Mouse (Mus musculus): ENCODE data around the gene Naif1. TPM values are rescaled to one million over a fixed set of nuclear protein-coding genes. Genes with fewer than 3 reads are reported as not detected.

Gene Naif1
- total RNA-seq, 2 experiments from 2014 or later: 4.2 to 4.4 TPM

- peak; percentile 41 to 58 for DNase-seq
Measured at GRCm38 (mm10) chr2:32428262-32428722, 22.0 kb upstream of the Naif1 start.

DNA sequence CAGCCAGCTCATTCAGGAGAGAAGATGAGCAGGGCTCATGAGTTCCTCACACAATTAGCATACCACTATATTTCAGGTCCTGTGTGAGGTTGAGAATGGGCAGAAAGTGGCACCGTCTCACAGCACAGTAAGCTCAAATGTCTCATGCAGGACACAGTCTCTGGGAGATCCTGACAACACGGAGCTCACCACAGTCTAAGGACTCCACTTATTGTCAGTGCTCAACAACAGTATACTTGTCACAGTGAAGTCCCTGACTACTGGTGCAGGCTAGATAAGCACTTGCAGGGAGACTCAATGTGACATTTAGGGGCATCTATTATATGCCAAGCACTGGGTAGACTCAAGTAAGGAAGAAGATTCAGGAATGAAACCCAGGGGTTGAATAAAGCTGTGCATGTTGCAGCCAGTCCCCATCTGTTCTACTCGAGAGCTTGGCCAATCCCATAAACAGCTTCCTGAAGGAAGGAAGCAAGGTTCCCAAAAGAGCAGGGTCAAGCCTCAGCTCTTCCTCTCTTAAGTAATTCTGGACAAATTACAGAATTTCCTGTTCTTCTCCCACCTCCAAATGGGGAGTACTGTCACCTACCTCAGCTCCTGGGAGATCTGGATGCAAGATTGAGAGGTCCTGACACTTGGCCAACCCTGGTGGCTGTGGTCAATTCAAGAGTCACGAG, 20.9 kb upstream of the Naif1 start:
- DNase-seq: no peak

DNA sequence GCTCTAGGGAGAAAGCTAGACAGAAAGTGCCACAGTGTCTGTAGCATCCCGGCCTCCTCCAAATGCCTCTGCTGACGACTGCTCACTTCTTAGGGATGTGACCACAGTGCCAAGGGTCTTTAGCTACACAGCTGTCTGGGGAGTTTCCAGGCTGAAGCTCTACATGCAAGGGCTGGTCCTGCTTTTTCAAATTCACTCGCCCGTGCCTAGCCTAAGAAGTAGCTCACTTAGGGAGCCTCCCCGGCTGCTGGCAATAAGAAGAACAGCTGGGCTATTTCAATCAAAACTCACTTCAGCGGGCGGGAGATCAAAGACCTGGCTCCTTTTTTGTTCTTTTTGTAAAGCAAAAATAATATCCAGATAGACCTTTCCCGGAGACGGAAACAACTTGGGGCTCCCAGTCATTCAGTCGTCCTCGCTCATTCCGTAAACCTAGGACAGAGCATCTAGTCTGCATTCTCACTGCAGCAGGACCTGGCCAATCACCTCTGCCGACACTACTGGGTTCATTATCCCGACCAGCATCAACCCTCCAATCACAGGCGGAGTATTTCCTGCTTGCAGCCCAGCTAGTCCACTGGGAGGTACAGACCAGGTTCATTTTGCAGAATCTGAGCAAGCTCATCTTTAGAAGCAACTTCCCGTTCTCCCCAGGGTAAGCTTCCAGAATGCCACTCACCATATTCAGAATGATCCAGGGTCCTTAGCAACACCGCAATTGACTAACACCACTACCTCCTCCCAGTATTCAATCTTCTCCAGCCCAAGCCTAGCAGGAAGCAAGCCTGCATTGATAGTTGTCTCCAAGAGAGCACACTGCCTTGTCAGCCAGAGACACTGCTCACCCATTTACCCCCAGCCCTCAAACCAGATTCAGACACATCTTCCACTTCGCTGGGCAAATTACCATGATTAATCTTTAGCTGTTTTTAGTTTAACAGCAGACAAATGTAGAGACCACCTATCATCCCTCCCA, 19.3 kb upstream of the Naif1 start:
- peak; percentile 79 to 81 for DNase-seq

DNA sequence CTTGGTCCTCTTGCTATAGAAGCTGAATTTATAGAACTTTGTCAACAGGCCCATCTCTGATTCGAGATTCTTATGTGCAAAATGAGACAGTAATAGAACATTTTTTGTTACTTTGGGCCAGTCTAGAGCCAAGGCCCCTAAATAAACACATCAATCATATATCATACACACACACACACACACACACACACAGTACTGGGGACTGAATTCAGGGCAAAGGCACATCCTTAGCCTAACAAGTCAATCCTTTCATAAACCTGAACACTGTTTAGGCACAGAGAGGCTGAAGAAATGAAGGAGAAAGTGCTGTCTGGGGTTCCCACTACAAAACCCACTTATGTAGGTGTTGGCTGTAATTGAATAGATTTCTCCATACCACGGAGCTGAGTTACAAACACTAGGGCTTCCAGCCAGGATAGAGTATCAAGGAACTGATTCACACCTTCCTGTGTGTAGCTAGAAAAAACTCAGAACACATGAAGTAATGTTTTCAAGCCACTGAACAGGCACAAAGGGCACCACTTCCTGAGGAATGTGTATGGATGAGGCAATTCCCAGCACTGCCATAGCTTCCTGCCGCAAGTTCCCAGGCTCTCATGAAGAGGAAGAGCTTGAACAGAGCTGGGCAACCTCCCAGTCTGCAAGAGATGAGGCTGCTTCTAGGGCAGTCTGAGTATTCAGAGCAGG, 13.4 kb upstream of the Naif1 start:
- DNase-seq: no peak

DNA sequence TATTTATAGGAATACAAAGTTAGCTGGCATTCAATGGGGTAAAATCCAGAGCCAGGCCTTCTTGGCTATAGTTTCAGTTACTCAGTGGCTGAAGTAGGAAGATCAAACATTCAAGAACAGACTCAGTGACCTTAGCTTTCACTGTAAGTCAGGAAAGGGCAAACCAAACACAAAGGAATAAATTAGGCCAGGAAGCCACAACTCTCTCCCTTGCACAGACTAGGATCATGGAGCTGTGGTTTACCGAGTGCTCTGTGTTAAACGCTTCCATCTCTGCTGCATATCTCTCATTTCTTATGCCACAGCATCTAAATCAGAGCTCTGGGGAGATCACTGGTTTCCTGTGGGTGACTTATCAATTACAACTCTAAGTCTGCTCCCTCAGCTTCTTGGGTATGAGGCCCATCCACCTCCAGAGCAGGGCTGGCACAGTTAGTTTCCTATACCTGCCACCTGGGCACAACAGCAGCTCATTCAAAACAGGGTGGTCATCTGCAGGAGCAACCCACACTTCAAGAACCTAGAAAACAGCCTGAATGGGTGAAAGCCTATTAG, 12.6 kb upstream of the Naif1 start:
- no peak for DNase-seq

DNA sequence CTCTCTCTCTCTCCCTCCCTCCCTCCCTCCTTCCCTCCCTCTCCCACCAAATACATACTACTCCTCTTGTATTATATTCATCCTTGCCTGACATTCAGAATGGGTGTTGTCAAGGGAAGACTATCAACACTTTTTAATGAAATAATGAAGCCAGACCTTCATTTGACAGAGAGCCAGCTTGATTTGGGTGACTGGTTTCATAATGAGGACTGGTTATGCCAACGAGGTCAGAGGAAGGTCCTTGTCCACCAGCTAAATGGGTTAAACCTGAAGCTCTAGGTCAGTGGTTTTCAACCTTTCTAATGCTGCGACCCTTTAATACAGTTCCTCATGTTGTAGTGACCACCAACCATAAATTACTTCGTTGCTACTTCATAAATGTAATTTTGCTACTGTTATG, 11.5 kb upstream of the Naif1 start:
- no peak for DNase-seq

DNA sequence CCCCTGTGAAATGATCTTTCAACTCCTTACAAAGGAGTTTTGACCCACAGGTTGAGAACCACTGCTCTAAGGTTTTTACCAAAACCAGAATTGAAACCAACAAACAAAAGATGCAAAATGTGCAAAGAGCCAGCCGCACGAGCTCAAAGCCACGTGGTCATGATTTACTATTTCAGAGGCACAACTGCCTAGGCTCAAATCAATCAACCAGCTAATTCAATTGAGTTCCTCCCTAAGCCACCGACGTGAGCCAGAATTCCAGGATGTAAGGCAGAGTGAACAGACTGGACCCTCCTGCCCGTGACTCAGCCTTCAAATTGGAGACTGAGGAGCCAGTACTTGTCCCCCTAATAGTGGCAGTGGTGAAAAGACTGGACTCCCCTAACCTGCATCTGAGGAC, 11.1 kb upstream of the Naif1 start:
- no peak for DNase-seq

- DNase-seq: no peak
Measured at GRCm38 (mm10) chr2:32440164-32440563, 10.1 kb upstream of the Naif1 start.

DNA sequence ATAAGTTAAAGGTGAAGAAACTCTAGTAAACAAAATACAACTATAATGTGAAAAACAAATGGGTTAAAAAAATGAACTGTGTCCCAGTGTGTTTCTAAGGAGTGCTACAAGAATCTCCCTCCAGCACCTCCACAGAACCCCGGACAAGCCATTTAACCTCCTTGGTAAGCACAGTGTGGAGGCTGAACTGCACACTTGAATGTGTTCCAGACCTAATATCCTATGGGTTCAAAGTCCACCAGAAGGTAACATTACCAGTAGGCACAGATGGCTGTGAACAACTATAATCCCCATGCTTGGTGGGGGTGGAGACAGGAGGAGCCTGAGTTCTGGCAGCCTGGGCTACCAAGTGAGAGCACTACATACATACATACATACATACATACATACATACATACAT, 9.6 kb upstream of the Naif1 start:
- DNase-seq: no peak

DNA sequence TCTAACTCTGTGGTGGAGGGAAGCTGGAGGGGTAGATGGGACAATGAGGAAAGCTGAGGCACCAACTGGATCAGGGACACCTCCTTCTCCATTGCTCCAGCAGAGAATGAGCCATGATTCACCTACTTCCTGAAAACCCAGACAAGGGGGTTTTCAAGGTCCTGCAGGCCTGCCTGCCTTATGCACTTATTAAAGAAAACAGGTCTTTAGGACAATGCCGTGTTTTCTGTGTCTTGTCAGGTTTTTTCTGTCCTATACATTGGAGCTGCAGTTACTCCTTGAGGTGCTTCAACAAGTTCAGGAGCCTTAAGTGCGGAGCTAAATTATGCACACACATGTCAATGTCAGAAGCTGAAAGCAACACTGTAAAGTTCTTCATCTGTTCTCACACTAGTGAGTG, 8.7 kb upstream of the Naif1 start:
- no peak for DNase-seq

DNA sequence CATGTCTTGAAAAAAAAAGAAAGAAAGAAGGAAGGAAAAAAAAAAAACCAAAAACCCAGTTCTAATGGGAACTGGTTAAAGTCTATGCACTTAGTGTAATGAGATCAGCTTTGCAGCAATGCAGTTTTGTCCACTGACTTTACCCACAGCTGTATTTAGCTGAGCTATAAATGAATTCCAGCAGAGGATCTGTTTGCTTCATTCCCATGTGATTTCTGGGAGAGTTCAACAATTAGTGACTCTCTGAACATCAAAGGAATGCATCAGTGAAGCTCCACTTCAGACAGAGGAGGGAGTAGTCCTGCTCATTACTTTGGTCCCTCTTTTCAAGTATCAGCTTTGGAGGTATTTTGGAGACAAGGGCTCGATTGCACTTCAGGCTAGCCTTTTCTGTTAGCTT, 4.7 kb upstream of the Naif1 start:
- no peak for DNase-seq

DNA sequence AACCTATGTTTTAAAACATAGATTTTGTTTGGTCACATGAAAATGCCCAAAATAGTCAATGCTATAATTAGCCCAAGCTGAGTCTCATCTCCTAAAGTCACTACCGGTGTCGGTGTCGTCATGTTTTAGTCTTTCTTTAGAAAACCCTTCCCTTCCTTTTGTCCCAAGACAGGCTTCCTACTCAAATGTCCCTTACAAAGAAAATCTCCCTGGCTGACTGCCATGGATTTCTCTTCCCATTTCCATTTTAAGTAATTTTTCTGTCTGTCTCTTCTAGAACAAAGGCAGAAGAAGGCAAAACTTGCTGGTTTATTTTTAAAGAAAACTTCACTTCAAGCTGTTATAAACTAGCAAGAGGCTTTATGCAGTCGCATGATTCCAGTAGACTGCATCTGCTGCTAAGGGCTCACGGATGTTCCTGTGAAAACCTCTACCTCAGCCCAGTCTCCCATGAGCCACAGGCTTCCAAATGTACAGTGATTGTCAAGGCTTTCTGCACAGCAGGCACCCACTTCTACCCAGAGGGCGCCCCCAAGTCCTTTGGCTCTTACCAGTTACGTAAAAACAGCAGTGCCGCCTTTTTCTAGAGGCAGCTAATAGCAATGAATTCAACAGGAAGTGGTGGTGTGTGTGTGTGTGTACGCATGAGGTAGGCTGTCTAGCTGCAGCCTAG, 2.9 kb upstream of the Naif1 start:
- DNase-seq: peak in 1 of 2 experiments; percentile 42

DNA sequence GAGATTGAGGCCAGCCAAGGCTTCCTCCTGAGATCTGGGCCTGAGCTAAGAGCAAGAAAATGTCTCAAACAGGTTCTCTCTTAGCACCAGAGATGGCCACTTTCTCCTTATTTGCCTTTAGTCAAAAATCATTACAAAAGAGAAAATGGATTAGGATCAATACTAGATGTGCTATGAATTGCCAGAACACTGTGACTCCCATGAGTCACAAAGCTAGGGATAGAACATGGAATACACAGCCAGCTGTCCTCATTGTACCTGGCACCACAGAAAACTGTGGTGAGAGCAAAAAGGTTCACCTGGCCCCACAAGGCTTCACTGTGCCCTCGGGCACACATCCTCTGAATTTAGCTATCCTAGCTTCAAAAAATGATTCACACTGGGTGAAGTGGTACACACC, 1.8 kb upstream of the Naif1 start:
- DNase-seq: no peak

DNA sequence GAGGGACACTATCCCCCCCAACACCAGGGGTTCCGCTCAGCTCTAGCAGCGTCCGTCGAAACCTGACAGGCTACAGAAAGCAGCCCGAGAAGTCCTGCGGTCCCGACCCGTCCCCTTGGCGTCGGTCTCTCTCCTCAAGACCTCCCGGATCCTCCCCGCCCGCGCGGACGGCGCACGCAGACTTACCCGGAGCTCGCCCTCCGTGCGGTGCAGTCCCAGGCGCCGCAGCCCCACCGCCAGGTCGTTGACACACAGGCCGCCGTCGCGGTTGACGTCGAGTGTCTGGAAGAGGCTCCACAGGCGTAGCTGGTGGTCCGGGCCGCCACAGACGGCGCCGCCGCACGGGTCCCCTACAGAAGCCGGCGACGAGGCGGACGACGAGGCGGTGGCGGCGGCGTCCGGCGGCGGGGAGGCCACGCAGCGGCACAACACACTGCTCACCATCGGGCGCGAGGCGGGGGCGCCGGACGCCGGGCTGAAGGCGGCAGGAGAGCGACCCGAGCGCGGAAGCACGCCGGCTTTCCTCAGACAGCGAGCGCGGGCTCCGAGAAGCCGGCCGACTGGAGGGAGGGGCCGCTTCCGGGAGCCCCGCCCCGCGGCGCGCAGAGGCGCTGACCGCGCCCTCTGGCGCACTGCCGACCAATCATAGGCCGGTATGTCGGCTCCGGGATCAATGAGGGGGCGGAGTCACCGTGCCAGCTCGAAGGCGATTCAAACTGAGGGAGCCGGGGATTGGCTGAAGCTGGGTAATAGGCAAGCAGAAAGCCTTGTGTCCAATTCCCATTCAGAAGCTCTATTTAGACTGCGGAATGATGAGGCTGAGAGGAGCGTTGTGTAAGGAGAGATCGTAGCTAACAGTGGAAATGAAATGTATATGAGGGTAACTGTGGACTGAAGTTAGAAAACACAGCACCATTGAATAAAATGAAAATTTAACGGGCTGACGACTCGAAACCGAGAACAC, 906 bp downstream of the Naif1 start, which contains the start of gene Slc25a25:
Gene Slc25a25 (minus strand): TSS at position 565 of the 964 bp plus-strand sequence.
- peak; percentile 95 to 97 for DNase-seq

DNA sequence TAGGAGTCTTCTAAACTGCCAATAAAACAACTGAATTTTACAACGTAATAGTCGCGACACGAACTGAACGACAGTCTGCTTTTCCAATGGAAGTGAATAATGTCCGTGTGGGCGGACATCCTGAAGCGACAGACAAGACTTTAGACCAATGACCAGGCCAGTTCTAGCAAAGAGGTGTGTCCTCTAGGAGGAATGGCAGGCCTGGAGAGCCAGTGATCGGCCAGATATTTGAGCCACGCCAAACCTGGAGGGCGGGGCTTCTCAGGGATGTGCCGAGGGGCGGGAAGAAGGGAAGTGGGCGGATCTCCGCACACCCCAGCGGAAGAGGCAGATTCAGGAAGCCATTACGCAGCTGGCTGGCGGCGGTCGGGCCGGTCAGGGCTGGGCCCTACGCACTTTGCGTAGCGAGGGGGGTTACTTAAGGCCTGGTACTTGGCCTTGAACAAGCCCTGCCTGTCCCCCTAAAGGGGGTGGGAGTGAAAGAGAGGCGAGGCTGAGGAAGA, 1.7 kb downstream of the Naif1 start:
- DNase-seq: peak; percentile 99

GRCm38 (mm10) chr2:32452441-32452971, 2.2 kb downstream of the Naif1 start:
- DNase-seq: no peak

GRCm38 (mm10) chr2:32453641-32454303, 3.5 kb downstream of the Naif1 start:
- no peak for DNase-seq

- DNase-seq: no peak
Measured at GRCm38 (mm10) chr2:32454633-32455032, 4.4 kb downstream of the Naif1 start.

GRCm38 (mm10) chr2:32455101-32455500, 4.8 kb downstream of the Naif1 start:
- DNase-seq: no peak

GRCm38 (mm10) chr2:32458300-32458699, 8.0 kb downstream of the Naif1 start:
- no peak for DNase-seq
